Mouse (Mus musculus) CH12.LX (cell line): ENCODE data around the gene Acadsb.

Experiments used
- CTCF ChIP-seq, 2 experiments: IDR thresholded peaks in 1 of 2; conservative IDR thresholded peaks in 1 of 2; 2 replicates each; pipeline ENCODE4 v1.5.1; 2011 to 2012; ENCODE audit warnings: low read depth in 2 of 2, low read length in 2 of 2, improper control_type of control experiment in 1 of 2, inconsistent platforms in 1 of 2, mild to moderate bottlenecking in 1 of 2, moderate library complexity in 1 of 2
- E2F4 ChIP-seq: IDR thresholded peaks from 2 replicates; pipeline ENCODE4 v1.6.1; 2011; ENCODE audit warnings: low read depth, low read length, improper control_type of control experiment; ENCODE audit not compliant: insufficient replicate concordance
- EP300 ChIP-seq: IDR thresholded peaks from 2 replicates; pipeline ENCODE4 v1.6.1; 2011; ENCODE audit warnings: low read length, improper control_type of control experiment
- MAX ChIP-seq: IDR thresholded peaks from 2 replicates; pipeline ENCODE4 v1.6.1; 2011; ENCODE audit warnings: low read length, improper control_type of control experiment
- PAX5 ChIP-seq: IDR thresholded peaks from 2 replicates; pipeline ENCODE4 v1.6.1; 2012; ENCODE audit warnings: low read length, inconsistent platforms, mixed read lengths
- TCF12 ChIP-seq: IDR thresholded peaks from 2 replicates; pipeline ENCODE4 v1.6.1; 2014; ENCODE audit warnings: low read depth, mild to moderate bottlenecking, inconsistent platforms, low read length, improper control_type of control experiment

DNA sequence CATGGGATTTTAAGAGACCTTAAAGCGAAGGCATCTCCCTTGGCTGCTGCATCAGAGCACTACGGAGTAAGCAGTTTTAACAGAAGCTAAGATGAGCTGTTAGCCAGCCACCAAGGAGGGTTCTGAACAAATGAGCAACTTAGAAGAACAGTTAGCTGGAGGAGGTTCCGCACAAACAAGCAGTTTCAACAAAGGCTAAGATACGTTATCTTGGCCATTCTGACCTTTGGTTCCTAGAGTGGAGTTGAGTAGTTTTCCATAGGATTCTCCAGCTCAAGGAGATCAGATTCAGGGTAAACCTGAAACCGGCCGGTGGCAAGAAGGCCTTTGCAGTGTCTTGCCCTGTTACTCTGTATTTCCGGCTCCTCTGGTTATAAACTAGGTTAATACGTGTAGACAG, 46.3 kb upstream of the Acadsb start:
- TF ChIP-seq CTCF (conservative IDR thresholded peaks at IDR 0.05 in 1 of 2, IDR thresholded peaks at IDR 0.05 in 1 of 2; ENCODE audit: low read depth in 2 of 2, low read length in 2 of 2) (no peak), EP300 (no peak), TCF12 (no peak), E2F4 (no peak), PAX5 (no peak), MAX (no peak)
